Mouse (Mus musculus) embryo, embryonic 11 days (tissue): Measurements from ENCODE around the gene Pcsk4.

Source experiments
- DNase-seq: peaks from one replicate; pipeline ENCODE4 v3.0.0-alpha.2; 2015

The Pcsk4 gene

DNA sequence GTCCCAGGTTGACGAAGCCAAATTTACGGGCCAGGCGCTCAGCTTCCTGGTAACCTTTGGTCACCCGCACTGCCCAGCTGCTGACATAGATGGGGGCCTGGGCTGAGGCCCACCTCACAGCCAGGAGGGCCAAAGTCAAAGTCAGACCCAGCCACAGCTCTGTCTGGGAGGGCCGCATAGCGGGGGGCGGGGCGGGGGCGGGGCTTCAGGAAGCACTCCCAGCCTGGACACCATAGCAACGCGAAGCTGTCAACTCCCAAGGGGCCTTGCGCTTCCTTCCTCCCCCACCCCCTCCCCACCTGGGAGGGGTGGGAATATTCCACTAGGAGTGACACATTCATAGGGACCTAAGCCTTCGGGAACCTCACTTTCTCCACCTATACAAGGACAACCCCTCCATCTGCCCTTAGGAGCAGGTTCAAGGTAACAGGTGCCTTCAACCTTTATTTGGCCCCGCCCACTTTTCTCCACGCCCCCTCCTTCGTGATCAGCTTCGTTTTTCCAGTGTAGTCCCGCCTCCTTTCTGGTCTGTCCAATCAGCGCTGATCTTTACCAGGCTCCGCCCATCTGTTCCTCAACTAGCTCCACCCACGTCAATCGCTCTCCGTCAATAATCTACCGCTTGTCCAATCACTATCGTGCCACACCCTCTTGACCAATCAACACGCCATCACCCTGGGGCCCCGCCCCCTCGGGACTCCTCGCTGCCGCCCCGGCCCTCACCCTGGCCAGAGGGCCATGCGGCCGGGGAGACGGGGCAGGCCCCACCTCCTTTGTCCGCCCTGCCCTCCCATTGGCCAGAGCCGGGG lies at the start of gene Pcsk4, which contains the start of gene Reep6:
Pcsk4 (minus strand) TSS at position 226 of the 809 bp plus-strand sequence.
Reep6 (plus strand) TSS at position 681 of the 809 bp plus-strand sequence.
- peak; percentile 98 for DNase-seq

GRCm38 (mm10) chr10:80377716-80378115 lies 48.4 kb upstream of the Pcsk4 start:
- no peak for DNase-seq

DNA sequence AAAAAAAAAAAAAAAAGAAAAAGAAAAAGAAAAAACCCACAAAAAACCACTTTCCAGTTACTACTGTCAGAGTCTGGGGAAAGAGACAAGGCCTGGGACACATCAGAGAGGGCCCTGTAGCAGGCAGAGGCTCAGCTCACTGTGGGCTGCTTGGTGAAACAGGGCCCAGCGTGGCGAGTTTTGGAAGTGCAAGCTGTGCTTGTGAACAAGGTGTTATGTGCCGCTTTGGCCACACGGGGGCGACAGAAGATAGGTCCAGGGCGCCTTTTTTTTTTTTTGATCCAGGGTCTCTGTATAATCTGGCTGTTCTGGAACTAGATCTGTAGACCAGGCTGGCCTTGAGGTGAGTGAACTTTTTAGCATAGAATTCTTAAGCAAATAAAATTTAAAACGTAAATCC lies 46.9 kb upstream of the Pcsk4 start:
- peak; percentile 94 for DNase-seq

DNA sequence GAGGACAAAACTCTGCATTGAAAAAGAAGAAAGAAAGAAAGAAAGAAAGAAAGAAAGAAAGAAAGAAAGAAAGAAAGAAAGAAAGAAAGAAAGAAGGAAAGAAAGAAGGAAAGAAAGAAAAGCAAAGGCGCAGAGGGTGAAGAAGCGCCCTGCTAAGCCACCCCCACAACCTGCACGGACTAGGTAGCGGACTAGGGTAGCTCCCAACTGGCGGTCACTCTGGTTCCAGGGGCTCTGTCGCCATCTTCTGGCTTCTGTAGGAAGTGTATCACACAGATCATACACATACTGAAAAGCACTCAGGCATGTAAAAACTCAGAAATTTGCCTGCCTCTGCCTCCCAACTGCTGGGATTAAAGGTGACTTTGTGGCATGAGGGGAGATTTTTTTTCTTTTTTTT lies 44.8 kb upstream of the Pcsk4 start:
- DNase-seq = peak; percentile 72

DNA sequence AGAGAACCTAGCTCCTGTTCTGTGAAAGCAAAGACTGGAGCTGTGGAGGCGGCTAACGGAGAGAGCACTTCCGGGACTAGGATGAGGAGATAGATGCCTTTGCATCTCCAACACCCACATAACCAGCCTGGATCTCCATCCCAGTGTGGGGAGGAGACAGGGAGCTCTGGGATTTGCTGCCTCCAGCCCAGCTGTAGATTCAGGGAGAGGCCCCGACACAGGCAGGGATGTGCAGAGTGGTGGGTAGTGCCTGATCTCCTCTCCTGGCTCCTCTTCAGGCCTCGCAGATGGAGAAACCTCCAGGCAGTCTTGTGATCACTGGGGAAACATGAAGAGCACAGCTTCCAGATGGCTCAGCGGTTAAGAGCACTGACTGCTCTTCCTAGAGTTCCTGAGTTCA lies 43.4 kb upstream of the Pcsk4 start:
- DNase-seq = no peak

DNA sequence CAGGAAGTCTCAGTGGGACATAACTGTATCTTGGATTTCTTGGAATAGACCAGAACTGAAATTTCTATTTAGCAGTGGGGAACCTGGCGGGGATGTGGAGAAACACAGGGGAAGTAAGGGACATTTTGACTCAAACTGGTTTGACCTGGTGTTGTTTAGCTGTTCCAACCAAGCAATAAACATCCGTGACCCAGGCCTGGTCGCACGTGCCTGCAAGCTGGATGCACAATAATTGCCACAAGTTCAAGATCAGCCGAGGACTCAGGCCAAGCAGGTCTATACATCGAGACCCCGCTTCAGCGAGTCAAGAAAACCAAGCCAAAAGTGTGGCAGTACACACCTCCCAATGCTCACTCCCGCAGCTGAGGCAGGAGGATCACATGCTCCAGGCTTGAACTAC lies 42.7 kb upstream of the Pcsk4 start:
- DNase-seq = no peak

GRCm38 (mm10) chr10:80371411-80371966 lies 42.2 kb upstream of the Pcsk4 start:
- peak; percentile 88 for DNase-seq

- DNase-seq = no peak
Observed at GRCm38 (mm10) chr10:80369995-80370747, 40.9 kb upstream of the Pcsk4 start.

DNA sequence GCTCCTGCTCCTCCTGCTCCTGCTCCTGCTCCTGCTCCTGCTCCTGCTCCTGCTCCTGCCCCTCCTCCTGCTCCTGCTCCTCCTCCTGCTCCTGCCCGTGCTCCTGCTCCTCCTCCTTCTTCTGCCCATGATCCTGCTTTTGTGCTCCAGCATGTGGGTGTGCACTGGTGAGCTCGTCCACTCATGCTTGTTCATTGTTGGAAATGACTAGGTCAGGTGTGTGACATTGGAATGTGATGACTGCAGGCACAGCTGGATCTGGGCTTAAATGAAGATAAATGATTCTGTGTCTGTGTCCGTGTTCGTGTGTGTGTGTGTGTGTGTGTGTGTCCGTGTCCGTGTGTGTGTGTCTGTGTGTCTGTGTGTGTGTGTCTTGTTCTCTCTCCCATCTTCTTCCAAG lies 39.1 kb upstream of the Pcsk4 start:
- DNase-seq = no peak

DNA sequence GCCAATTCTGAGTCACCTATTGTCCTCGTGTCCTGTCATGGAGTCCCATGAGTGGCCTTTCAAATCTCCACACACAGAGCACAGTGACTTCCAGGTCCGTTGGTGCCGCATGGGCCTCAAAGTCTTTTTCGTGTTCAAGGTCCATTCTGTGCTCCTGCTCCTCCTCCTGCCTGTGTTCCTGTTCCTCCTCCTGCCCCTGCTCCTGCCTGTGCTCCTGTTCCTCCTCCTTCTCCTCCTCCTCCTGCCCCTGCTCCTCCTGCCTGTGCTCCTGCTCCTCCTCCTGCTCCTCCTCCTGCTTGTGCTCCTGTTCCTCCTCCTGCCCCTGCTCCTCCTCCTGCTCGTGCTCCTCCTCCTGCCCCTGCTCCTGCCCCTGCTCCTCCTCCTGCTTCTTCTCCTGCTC lies 38.7 kb upstream of the Pcsk4 start:
- no peak for DNase-seq

GRCm38 (mm10) chr10:80365736-80366135 lies 36.4 kb upstream of the Pcsk4 start:
- no peak for DNase-seq

- DNase-seq = no peak
Observed at GRCm38 (mm10) chr10:80363734-80364133, 34.4 kb upstream of the Pcsk4 start.

- peak; percentile 37 for DNase-seq
Observed at GRCm38 (mm10) chr10:80357994-80358639, 28.8 kb upstream of the Pcsk4 start.

DNA sequence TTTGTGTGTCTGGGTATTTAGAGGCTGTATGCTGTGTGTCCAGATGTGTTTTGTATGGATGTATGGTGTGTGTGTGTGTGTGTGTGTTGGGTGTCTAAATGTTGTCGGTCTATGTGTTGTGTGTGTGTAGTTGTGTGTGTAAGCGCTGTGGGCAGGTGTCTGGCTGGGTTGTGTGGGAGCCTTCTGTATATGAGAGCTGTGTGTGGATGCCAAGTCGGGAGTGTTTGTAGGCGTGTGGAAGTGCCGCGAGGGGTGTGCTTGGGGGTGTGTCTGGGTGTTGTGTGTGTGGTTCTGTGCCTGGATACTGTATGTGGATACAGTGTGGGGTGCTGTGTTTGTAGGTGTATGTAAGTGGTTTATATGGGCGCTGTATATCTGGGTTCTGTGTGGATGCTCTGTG lies 28.0 kb upstream of the Pcsk4 start:
- DNase-seq = no peak

- DNase-seq = no peak
Observed at GRCm38 (mm10) chr10:80356737-80357136, 27.4 kb upstream of the Pcsk4 start.

GRCm38 (mm10) chr10:80356001-80356682 lies 26.8 kb upstream of the Pcsk4 start, which contains the start of gene Plk5:
Plk5 (plus strand) TSS chr10:80356459.
- peak; percentile 35 for DNase-seq

DNA sequence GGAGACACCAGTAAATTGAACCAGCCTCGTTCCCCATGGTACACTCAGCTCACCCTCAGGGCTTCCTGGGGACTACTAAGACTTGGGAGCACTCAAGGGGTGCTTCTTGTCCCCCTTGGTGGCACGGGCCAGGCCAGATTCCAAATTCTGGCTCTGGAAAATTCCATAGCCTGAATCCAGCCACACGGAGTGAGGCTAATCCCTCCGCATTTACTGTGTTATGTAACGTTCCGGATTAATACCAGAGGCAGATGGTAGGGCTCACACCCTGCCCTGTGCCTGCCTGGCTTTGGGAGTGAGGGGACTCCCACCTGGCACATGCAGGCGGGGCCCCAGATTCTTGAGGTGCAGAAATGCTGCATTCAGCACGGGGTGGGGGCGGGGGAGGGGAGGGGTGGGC lies 26.1 kb upstream of the Pcsk4 start:
- no peak for DNase-seq

DNA sequence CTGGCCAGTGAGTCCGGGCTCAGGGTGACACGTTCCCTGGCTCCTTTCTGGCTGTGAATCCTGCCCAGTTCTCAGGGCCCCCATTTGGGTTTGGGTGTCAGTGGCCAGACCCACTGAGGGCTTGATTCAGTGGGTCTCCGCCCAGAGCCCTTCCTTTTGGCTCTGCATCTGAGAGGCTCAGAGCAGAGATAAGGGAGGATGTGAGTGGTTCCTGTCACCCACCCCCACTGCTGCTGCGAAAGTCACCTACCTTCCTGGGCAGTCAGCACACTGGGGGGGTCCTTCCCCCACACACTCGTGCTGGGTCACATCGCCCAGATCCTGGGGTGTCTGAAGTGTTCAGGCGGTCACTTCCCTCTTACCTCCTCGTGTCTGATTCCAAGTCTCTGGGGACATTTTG lies 23.4 kb upstream of the Pcsk4 start:
- no peak for DNase-seq

GRCm38 (mm10) chr10:80351896-80352295 lies 22.6 kb upstream of the Pcsk4 start:
- no peak for DNase-seq

DNA sequence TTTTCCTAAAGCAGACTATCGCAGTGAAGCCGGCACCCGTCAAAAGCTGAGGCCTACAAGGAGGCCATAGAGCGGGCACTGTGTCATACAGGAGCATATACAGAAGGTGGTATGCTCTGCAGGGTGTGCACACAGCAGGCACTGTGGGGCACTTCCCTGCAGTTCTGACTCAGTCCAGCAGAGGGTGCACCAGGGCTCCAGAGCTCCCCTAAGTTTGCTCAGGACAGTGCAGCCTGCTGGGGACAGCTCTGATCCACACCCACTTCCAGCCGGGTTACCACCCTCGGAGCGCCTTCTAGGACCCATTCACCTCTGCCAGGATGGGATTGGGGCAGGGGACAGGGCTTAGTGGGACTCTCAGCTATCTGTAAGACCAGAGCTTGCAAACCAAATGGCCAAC lies 21.0 kb upstream of the Pcsk4 start:
- DNase-seq = peak; percentile 86

- no peak for DNase-seq
Observed at GRCm38 (mm10) chr10:80348981-80349380, 19.7 kb upstream of the Pcsk4 start.

- DNase-seq = peak; percentile 82
Observed at GRCm38 (mm10) chr10:80348244-80348781, 19.0 kb upstream of the Pcsk4 start, which contains the start of gene Adamtsl5. Adamtsl5 (minus strand) TSS chr10:80348412.
